Mouse (Mus musculus) spleen, adult 2 months (tissue): ENCODE measurements around the gene Kif13a. TPM values are rescaled to one million over a fixed set of nuclear protein-coding genes. Genes with fewer than 3 reads are reported as not detected.

ENCODE experiments used
- DNase-seq, 2 experiments: peaks; one replicate each; pipeline versions ENCODE4 v3.0.0 to v3.0.0-alpha.2; 2012 to 2021; ENCODE audit warnings: low spot score in 2 of 2, low read depth in 1 of 2
- H3K27ac ChIP-seq: fragments of 200-500 bp; 2 replicates; pipeline ENCODE4 v1.5.1; 2012; ENCODE audit warnings: low read length, inconsistent platforms; ENCODE audit not compliant: insufficient read depth
- H3K27me3 ChIP-seq: fragments of 200-500 bp; 2 replicates; pipeline ENCODE4 v1.6.1; 2012; ENCODE audit warnings: mild to moderate bottlenecking, moderate library complexity, low read length, inconsistent platforms; ENCODE audit not compliant: control insufficient read depth, insufficient read depth
- H3K36me3 ChIP-seq: fragments of 200-500 bp; 2 replicates; pipeline ENCODE4 v1.6.1; 2012; ENCODE audit warnings: mild to moderate bottlenecking, low read length, inconsistent platforms; ENCODE audit not compliant: control insufficient read depth, insufficient read depth
- H3K4me1 ChIP-seq: fragments of 200-500 bp; 2 replicates; pipeline ENCODE4 v1.6.1; 2011; ENCODE audit warnings: inconsistent platforms; ENCODE audit not compliant: control insufficient read depth, insufficient read depth, insufficient read length
- H3K4me3 ChIP-seq: fragments of 200-500 bp; 2 replicates; pipeline ENCODE4 v1.5.1; 2011; ENCODE audit warnings: mild to moderate bottlenecking, inconsistent platforms; ENCODE audit not compliant: insufficient read depth, insufficient read length; ENCODE audit errors: extremely low read depth
- CTCF ChIP-seq: fragments of 200-500 bp; IDR thresholded peaks from 2 replicates; pipeline ENCODE4 v1.5.1; 2011; ENCODE audit warnings: mild to moderate bottlenecking, inconsistent platforms; ENCODE audit not compliant: insufficient read depth, insufficient read length, insufficient replicate concordance; ENCODE audit errors: extremely low read depth
- POLR2A ChIP-seq: fragments of 200-500 bp; IDR thresholded peaks from 2 replicates; pipeline ENCODE4 v1.6.1; 2011; ENCODE audit warnings: low read depth, low read length, inconsistent platforms
- WGBS: fragments of 180-500 bp; shearing (Covaris S2); methylation state at CpG from one replicate; pipeline ENCODE4 v1.1.7; 2018; 5-methylcytosine and 5-hydroxymethylcytosine counted together
- polyA plus RNA-seq: library from polyadenylated mRNA; depleted of rRNA; stranded (reverse); fragments of >200 nt; gene quantifications from 2 replicates; pipeline ENCODE4 v1.2.3, GENCODE M21; 2012

The Kif13a gene
- polyA plus RNA-seq, 1 experiment = 5.6 TPM

GRCm38 (mm10) chr13:46909005-46909565 is 20.6 kb downstream of the Kif13a start:
- no peaks in the 10 kb centered on the region for H3K36me3 ChIP-seq
- H3K4me3 ChIP-seq = no peak overlapping the region
- TF ChIP-seq POLR2A (no peak), CTCF (no peak)
- H3K27ac ChIP-seq = no peak overlapping the region
- no peaks in the 10 kb centered on the region for H3K27me3 ChIP-seq
- 85% methylated on average over 12 of the region's 12 CpGs for WGBS
- no peak for DNase-seq
- H3K4me1 ChIP-seq = no peaks in the 10 kb centered on the region

- H3K36me3 ChIP-seq = no peaks in the 10 kb centered on the region
- no peaks in the 10 kb centered on the region for H3K27me3 ChIP-seq
- H3K4me3 ChIP-seq = no peak overlapping the region
- no peak for TF ChIP-seq POLR2A
- no peak for TF ChIP-seq CTCF
- no peaks in the 10 kb centered on the region for H3K4me1 ChIP-seq
- 76% methylated on average over 2 of the region's 2 CpGs for WGBS
- DNase-seq = no peak
- no peak overlapping the region for H3K27ac ChIP-seq
Observed at GRCm38 (mm10) chr13:46908387-46908786, 21.3 kb downstream of the Kif13a start.

- 93% methylated on average over 10 of the region's 10 CpGs for WGBS
- no peak for DNase-seq
- TF ChIP-seq POLR2A (no peak), CTCF (no peak)
- no peak overlapping the region for H3K27ac ChIP-seq
- H3K36me3 ChIP-seq = no peaks in the 10 kb centered on the region
- H3K4me3 ChIP-seq = no peak overlapping the region
- no peaks in the 10 kb centered on the region for H3K4me1 ChIP-seq
- H3K27me3 ChIP-seq = no peaks in the 10 kb centered on the region
Observed at GRCm38 (mm10) chr13:46907861-46908260, 21.8 kb downstream of the Kif13a start.

- TF ChIP-seq POLR2A = no peak
- 92% methylated on average over 4 of the region's 4 CpGs for WGBS
- no peak overlapping the region for H3K27ac ChIP-seq
Observed at GRCm38 (mm10) chr13:46907115-46907514, 22.6 kb downstream of the Kif13a start.

GRCm38 (mm10) chr13:46905971-46906370 is 23.7 kb downstream of the Kif13a start:
- TF ChIP-seq POLR2A = no peak
- no peak for TF ChIP-seq CTCF
- 64% methylated on average over 5 of the region's 5 CpGs for WGBS
- DNase-seq = no peak
- Histone ChIP-seq H3K4me3 (no peak overlapping the region), H3K27ac (no peak overlapping the region), H3K36me3 (no peaks in the 10 kb centered on the region), H3K27me3 (no peaks in the 10 kb centered on the region), H3K4me1 (no peaks in the 10 kb centered on the region)

More at GRCm38 (mm10) chr13:46907115-46907514, 22.6 kb downstream of the Kif13a start:
- Histone ChIP-seq H3K4me1 (no peaks in the 10 kb centered on the region), H3K36me3 (no peaks in the 10 kb centered on the region), H3K27me3 (no peaks in the 10 kb centered on the region), H3K4me3 (no peak overlapping the region)
- DNase-seq = no peak

- DNase-seq = no peak
- no peaks in the 10 kb centered on the region for H3K4me1 ChIP-seq
- H3K36me3 ChIP-seq = no peaks in the 10 kb centered on the region
- H3K27ac ChIP-seq = peak overlapping the region; percentile 16; the same call in 1 of the 2 replicates
- TF ChIP-seq POLR2A = no peak
- no peak for TF ChIP-seq CTCF
- WGBS = 39% methylated on average over 14 of the region's 14 CpGs
- no peaks in the 10 kb centered on the region for H3K27me3 ChIP-seq
- no peak overlapping the region for H3K4me3 ChIP-seq
Observed at GRCm38 (mm10) chr13:46904982-46905621, 24.6 kb downstream of the Kif13a start.

- H3K27me3 ChIP-seq = no peaks in the 10 kb centered on the region
- 92% methylated on average over 7 of the region's 7 CpGs for WGBS
Observed at GRCm38 (mm10) chr13:46902568-46903255, 27.0 kb downstream of the Kif13a start.

More at GRCm38 (mm10) chr13:46902568-46903255, 27.0 kb downstream of the Kif13a start:
- Histone ChIP-seq H3K27ac (no peak overlapping the region), H3K36me3 (no peaks in the 10 kb centered on the region), H3K4me1 (no peaks in the 10 kb centered on the region), H3K4me3 (no peak overlapping the region)
- no peak for DNase-seq
- TF ChIP-seq CTCF = no peak
- no peak for TF ChIP-seq POLR2A
